Mouse (Mus musculus): ENCODE results near the gene Gng13. TPM values are rescaled to one million over a fixed set of nuclear protein-coding genes. Genes with fewer than 3 reads are reported as not detected.

Gene Gng13
- total RNA-seq (2021) = not detected in 2 replicates
- long read RNA-seq = 0 reads

DNA sequence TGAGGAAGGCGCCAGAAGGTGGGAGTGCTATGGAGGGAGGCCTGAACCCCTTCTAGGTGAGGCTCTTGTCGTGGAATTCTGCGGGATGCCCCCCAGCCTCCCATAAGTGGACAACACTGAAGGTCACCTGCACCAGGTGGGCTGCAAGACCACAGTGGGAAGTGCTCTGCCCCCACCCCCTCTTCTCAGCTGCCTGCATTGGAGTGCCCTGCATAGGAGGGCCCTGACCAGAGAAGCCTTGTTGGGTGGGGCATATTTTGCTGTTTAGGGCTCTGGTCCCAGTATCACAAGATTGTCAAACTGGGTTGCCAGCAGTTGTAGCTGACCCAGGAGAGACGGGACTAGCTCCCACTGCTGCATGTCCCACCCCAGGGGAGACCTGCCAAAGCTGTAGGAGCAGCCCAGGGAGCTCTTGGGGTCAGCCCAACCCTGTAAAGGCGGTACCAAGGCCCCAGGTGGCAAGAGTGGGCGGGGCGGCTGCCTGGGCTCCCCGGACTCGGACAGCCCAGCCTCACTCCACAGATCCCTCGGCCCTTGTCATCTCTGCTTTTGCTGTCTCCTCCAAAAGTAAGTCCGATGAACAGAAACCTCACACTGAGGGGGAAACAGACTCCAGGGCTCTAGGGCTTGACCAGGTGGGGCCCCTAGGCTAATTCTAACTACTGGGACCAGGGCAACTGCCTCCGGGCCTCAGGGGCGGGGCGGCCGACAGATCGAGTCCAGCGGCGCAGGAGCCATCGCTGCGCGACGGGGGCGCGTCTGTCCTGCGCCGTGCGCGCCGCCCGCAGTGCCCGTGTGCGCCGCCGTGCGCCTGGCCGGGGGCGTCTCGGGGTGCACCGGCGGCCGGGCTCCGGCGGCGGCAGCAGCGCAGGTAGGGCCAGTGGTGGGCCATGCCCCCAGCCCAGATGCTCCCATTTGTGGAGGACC is at the start of gene Gng13:
Gene Gng13, plus strand, starts transcription at position 461 of the 927 bp plus-strand sequence.
- no peak for DNase-seq

DNA sequence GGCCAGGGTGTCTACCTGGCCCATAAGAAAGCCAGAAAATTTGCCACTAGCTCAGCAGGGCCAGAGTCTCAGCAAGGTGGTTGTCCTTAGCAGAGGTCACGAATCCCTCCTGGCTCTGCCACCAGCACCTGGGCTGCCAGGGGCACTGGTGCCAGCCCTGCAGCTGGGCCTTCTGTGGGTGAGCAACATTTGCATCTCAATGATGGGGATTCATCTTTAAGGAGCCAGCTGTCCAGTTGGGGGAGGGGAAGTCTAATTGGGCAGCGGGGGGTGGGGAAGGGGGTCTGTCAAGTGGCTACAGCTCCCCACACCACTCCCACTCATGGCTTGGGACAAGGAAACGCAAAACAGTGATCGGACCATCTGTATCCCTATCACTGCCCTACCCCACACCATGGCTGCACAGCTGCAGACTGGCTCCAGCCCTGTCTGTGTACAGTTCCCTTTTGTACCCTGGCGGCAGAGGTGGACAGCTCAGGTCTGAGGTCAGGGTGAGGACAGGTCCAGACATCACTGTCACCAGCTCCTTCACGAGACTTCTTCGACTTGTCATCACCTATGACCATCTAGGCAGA is 48.4 kb upstream of the Gng13 start:
- DNase-seq = no peak

DNA sequence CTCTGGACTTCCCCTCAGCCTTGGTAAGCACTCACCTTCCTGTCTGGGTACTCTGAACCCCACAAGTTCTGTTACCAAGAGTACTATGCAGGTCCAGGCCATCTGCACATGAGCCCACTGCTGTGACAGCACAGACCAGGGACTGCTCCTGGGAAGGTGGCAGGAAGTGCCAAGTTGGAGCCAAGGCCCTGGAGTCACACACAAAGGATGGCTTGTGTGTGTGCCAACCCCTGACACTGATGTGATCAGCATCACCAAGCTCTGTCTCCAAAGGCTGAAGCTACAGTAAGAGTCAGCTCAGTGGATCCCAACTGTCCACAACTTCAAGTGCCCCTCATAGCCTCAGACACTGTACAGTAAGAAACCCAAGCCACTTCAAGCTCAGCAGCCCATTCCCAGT is 44.0 kb upstream of the Gng13 start:
- DNase-seq = no peak

DNA sequence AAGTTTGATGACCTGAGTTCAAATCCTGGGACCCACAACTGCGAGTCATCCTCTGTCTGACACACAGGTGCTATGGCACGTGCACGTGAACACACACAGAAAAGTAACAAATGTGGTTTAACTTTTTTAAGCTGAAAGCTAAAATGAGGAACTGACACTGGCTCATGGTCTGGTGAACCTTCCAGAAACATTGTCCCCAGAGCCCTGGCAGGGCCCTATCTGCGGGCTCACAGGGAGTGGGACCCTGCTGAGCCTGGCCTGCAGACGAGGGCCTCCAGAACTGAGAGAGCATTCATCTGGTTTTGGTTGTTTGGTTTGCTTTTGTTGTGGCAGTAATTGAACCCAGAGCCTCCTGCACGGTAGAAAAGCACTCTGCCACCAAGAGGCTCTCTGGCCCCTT is 39.0 kb upstream of the Gng13 start:
- DNase-seq = no peak

DNA sequence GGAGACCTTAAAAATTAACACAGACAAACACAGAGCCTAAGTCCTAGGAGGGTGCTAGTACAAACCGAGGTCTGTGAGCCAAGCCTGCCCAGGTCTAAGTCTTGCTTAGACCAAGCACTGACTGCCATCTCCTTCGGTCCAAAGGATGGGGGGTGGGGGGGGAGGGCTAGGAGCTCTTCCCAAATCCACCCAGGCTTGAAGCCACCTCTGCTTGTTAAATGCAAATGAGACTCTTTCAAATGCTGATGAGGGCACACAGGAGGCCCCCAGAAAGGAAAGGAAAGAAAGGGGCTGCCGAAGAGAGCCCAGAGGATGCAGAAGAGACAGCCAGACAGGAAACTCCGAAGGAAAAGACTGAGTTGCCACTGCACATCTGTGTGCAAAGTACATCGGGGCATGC is 37.2 kb upstream of the Gng13 start:
- DNase-seq = no peak

DNA sequence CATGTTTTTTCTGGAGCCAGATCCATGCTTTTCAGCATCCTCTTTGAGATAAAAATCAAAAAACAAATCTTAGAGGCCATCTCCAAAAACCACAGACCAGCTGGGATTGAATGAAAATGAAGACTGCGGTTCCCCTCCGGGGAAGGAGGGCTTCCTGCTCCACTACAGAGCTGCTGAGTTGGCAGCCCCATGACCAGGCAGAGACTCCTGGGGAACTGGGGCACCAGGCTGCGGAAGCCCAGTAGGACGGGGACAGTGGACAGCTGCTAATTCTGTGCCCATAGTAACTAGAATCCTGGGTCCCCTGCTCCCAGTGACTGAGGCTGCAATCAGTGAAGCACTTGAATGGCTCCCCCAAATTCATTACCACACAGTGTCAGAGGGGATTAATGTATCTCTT is 35.3 kb upstream of the Gng13 start:
- no peak for DNase-seq

DNA sequence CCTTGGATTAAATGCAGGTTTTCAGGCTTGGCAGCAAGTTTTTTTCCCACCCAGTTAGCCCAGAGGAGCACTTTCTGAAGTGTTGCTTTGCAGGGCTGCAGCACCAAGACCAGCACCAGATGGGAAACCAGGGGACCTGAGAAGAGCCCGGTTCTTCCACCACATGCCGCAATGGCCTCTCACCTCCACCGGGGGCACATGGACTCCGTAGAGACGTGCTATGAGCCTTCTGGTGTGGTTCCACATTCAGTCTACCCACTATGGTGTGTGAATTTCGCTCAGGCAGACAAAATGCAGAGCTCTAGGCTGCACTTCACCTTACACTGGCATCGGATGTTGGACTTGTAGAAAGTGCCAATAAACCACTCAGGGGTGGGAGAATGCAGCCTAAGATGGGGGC is 30.6 kb upstream of the Gng13 start:
- DNase-seq = no peak

DNA sequence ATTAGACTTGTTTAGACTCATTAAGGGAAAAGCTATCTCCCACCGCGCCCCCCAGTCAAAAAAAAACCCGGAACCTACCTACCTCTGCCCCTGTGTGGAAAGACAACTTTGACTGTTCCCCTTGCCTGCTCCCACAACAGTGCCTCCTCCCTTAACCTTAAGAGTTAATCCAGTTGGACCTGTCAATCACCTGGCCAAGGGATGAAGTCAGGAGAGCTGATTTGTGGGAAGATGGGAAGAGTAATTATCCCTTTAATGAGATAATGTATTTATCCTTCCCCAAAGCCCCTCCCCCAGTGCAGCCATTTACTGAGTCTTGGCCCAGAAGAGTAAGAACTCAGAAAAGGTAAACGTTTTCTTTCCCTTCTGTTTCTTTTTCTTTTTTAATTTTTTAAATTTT is 28.0 kb upstream of the Gng13 start:
- DNase-seq = no peak

DNA sequence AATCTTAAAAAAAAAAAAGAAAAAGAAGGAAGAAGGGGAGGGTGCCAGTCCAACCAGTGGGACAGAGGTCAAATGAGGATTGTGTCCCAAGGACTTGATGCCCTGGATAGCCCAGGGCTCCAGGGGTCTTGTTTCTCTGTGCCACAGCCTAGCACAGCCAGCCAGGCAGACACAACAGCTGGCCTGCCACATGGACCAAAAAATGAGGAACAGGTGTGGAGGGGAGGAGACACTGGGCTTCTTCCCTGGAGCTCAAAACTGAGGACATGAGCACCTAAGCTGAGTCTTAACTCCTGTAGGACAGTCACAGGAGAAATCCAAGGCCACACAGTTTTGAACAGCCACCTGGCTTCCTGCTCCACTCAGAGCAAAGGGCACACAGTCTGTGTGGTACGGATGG is 20.7 kb upstream of the Gng13 start:
- no peak for DNase-seq

DNA sequence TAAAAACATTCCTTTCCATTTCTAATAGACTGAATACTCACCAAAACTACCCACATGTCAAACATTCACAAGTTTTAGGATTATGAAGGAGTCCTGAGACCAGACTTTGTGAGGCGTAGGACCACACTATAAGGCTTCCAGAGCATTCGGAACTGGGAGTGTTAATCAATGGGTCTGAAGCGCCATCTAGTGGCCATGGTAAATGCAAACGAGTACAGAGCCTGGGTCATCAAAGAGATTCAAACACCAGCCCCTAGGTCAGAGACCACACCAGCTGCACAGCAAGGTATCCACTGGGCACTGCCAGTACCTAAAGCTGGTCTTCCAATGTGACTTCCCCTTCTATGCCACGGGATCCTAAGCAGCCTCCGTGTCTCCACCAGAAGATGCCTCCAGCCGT is 18.5 kb upstream of the Gng13 start:
- peak; percentile 63 for DNase-seq

DNA sequence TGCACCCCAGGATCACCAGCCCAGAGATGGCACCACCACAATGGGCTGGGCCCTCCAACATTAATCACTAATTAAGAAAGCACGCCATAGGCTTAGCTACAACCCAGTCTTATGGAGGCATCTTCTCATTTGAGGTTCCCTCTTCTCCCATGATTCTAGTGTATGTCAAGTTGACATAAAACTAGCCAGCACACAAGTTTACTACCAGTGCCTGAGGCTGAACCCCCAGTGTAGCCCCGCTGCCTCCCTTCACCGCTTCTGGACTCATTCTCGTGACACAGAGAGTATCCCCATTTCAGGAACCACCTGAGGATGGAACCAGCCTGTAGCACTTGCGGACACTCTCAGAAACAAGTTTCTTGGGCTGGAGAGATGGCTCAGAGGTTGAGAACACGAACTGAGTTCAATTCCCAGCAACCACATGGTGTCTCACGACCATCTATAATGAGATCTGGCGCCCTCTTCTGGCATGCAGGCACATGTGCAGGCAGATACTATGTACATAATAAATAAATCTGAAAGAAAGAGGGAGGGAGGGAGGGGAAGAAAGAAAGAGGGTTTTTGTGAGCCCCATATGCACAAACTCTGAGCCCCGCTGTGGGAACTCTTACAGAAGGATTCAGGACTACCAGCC is 16.0 kb upstream of the Gng13 start:
- no peak for DNase-seq

DNA sequence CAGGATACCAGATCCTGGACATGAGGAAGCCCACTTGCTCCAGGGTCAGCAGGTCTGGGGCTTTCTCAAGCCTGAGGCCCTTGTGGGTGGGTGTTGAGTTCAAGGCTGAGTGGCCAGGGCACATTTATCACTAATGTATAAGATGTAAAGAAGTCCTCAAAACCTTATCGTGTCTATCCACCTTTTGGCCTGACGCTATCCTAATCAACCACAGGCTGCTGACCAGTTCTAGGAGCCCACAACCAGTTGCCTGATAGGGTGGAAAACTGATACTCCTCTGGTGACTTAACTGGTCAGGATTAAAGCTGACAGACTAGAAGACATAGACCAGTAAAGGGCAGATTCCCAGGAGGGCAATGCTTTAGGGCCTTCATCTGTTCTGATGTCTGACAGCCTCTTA is 7.0 kb upstream of the Gng13 start:
- no peak for DNase-seq

DNA sequence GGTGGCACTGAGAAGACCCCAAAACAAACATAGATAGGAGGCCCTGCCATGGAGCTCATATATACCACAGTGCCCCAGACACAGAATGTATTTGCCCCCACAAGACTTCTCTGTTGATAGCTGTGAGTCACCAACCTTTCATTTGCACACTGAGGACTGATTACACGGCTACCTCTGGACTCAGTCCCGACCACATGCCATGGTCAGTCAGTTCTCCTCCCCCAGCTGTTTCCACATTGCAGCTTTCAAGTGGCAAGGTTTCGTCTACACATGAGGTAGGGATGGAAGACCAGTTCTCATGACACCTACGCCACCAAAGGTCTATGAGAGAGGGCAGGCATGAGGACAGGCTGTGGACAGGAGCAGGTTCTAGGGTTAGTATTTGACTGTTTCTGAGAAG is 5.8 kb upstream of the Gng13 start:
- DNase-seq = no peak

DNA sequence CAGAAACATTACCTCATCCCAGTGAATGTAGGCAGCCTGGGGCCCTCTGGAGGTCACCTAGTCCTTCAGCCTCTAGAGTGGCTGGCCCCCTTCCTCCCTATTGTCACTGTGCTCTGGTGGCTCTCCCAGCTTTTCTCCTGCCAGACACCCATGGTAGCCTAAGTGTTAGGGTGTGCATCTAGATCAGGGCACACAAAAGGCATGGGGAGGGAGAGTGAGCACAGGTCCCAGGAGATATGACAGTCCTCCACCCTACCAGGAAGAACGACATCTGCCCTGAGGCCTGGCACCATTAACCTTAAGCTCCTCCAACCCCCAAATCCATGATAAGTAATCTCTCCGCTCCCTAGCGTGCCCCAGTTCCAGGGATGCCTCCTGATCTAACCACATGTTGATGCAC is 1.3 kb upstream of the Gng13 start:
- no peak for DNase-seq

DNA sequence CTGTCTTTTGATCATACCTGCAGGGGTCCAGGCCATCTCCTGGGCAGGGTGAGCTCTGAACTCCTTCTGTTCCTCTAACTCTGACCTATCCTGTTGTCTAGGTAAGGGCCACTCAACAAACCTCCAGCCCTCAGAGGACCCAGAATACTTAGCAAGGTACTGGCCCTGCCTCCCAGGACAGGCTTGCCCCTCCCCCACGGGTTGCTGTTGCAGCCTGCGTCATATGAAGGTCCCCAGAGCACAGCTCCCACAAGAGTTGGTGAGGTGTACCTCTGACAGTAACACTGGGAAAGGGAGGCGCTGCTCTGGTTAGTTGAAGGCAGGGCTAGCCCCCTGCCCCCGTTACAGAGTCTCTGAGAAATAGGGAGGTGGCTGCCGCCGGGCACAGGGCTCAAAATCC is 841 bp upstream of the Gng13 start:
- no peak for DNase-seq

DNA sequence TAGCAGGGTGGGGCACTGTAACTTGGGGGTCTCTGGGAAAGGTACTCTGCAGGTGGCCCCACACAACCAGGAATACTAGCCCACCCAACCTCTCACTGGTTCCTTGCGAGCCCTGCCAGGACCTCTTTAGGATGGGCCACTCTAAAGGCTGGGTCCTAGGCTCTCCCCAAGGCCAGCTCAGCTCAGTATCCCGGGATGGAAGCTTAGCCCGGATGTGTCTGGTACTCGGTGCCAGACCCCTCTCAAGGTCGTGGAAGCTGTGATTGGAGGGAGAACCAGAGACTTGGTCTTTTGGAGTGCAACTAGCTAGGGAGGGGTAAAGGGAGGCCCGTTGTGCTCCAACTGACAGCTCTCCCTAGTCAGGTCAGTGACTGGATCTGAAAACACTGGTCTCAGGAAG is 720 bp downstream of the Gng13 start:
- no peak for DNase-seq

DNA sequence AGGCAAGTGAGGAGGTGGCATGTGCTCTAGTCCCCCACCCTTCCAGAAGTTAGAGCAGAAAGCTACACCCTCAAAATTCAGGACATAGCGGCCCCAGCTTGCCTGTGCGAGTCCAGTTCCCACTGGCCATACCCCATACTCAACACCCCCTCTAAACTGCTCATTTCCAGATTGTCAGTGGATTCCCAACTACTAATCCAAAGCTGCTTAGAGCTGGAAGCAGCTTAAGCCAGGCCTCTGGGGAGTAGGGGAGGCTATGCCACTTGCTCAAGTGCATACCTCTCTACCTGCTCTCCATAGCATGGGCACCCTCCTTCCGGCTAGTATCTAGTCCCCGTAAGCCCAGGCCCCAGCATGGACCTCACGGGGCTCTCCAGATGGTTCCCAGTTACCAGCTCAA is 4.5 kb downstream of the Gng13 start:
- DNase-seq = no peak

DNA sequence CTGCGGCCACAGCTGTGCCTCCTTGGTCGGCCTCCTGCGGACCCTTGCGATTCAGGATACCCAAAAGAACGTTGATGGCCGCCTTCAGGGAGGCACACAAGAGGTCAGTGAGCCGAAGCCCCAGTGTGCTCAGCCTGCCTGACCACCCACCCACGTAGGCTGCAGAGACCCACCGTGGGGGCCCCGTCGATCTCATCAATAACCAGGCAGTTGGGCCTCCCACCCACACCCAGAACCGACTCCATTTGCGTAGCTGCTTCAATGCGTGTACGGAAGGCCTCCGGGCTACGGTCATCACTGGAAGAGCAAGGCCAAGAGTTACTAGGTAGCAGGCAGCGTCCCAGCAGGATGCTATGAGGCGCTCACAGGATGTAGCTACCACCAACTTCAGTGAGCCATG is 6.5 kb downstream of the Gng13 start:
- DNase-seq = no peak

DNA sequence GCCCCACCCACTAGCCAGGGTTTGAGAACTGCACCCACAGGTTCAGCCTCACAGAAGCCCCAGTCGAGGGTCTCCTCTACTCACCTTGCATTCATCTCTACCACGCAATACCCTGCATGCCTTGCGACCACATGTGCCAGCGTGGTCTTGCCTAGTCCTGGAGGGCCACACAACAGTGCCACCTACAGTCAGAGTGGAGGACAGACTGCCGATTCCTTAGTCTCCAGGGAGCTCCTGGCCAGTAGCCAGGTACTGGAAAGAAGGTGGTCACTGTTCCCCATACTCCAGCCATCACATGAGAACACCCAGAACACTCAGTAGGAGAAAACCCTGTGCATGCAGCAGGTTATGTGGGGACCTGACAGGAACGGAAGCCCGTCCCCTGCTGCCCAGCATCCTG is 6.9 kb downstream of the Gng13 start:
- no peak for DNase-seq

DNA sequence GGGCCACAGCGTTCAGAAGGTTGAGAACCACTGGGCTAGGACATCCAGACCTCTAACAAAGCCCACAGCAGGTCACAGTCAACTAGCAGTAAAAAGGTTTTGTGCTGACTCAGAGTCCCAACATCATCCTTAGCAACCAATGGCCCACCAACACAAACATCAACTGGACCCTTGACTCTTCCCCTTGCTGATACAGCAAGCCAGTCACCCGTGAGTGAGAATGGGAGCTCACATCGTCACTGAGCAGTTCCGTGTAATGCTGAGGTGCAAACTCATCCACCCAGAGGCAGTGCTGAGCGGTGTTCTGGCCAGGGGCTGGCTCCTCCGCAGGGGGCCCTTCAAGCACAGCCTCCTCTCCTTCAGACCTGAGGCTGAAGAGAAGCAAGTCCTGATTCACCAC is 8.3 kb downstream of the Gng13 start:
- no peak for DNase-seq

DNA sequence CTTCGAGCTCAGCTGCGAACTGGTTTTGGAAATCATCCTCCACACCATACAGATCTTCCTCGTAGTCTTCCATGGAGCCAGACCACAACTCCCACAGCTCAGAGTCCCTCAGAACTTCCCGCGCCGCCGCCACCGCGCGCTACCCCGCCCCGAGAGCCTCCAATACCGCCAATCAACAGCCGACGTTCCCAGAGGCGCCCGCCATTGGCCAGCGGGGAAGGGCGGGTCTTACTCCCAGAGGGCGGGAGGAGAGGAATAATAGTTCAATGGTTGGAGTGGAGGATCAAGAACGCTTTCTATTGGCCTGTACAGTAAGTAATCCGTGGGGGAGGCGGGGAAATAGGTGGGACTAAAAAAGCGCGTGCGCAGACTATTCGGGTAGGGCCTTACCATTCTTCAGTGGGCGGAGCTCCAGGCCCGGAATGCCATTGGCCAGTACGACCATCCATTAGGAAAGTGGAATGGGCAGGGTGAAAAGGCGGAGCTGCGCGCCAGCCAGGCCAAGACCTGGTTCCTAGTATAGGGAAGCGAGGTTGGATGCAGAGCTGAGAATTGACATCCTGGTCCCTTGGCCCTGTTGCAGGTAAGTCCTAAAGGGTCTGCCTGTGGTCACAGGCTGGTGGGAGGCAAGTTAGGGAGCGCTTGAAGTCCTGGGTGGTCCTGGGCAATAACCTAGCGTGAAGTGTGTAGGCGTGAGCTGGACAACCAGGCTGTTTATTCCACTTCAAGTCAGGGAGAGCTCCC is 10.5 kb downstream of the Gng13 start, which contains the start of the genes Chtf18 and Rpusd1:
Gene Chtf18, minus strand, starts transcription at position 155 of the 744 bp plus-strand sequence.
Gene Rpusd1, plus strand, starts transcription at position 406 of the 744 bp plus-strand sequence.
- peak; percentile 98 for DNase-seq

DNA sequence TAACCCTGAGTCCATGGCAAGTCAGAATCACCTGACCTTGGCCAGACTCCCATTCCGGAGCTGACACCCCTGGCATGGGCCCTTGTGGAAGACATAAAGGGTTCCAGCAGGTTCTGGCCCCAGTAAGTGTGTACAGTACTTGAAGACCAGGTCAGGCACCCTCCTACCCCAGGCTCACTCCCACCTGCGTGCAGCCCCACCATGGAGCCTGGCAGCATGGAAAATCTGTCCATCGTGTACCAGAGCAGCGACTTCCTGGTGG is 11.0 kb downstream of the Gng13 start:
- no peak for DNase-seq

DNA sequence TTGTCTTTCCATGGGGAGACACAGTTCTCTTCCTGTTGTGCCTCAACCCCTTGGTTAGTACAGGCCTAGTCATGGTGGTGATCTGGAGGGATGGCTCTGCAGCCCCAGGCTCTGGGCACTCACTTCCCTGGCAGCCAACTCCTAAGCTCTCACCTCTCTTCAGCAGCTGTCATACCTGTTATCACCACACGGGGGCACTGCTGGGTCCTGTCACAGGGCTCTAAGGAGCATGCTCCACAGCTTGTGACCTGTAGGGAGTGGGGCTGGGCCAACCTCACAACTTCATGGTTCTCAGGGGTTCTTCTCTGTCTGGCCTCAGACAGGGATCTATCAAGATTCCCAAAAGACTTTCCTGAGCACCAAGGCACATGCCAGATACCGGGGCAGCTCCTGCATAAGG is 15.1 kb downstream of the Gng13 start:
- DNase-seq = peak; percentile 85
